Mouse (Mus musculus) adrenal gland, adult 8-10 months (tissue): ENCODE measurements at regions not wholly inside any gene's neighbourhood (a gene's known extent, or its start where the extent isn't known, plus 50 kb on each side); places are given as distances from the start of the nearest gene placed in this dataset.
A peak's percentile ranks its signal among the peaks of the same experiment; 100 is the strongest.

Experiments used
- DNase-seq: peaks from one replicate; pipeline ENCODE4 v3.0.0; 2022

- peak; percentile 14 for DNase-seq
Observed at GRCm38 (mm10) chr14:104006426-104006825, 162.2 kb upstream of the Ednrb start.

- DNase-seq: no peak
Observed at GRCm38 (mm10) chr14:104005132-104005531, 160.9 kb upstream of the Ednrb start.

- DNase-seq: no peak
Observed at GRCm38 (mm10) chr14:104002421-104002820, 158.2 kb upstream of the Ednrb start.

- no peak for DNase-seq
Observed at GRCm38 (mm10) chr14:103990418-103990817, 146.2 kb upstream of the Ednrb start.

GRCm38 (mm10) chr14:103989949-103990348 lies 145.7 kb upstream of the Ednrb start:
- DNase-seq: no peak

- no peak for DNase-seq
Observed at GRCm38 (mm10) chr14:103987266-103987665, 143.1 kb upstream of the Ednrb start.

- no peak for DNase-seq
Observed at GRCm38 (mm10) chr14:103984349-103984748, 140.1 kb upstream of the Ednrb start.

- DNase-seq: no peak
Observed at GRCm38 (mm10) chr14:103978808-103979207, 134.6 kb upstream of the Ednrb start.

- no peak for DNase-seq
Observed at GRCm38 (mm10) chr14:103977769-103978168, 133.6 kb upstream of the Ednrb start.

GRCm38 (mm10) chr14:103973955-103974354 lies 129.8 kb upstream of the Ednrb start:
- DNase-seq: no peak

- DNase-seq: peak; percentile 61
Observed at GRCm38 (mm10) chr14:103973111-103973510, 128.9 kb upstream of the Ednrb start.

GRCm38 (mm10) chr14:103969305-103969704 lies 125.1 kb upstream of the Ednrb start:
- DNase-seq: no peak

GRCm38 (mm10) chr14:103966293-103966692 lies 122.1 kb upstream of the Ednrb start:
- no peak for DNase-seq

- no peak for DNase-seq
Observed at GRCm38 (mm10) chr14:103962303-103962881, 118.2 kb upstream of the Ednrb start.

- no peak for DNase-seq
Observed at GRCm38 (mm10) chr14:103951899-103952298, 107.7 kb upstream of the Ednrb start.

- DNase-seq: no peak
Observed at GRCm38 (mm10) chr14:103949950-103950349, 105.7 kb upstream of the Ednrb start.

GRCm38 (mm10) chr14:103948026-103948777 lies 104.0 kb upstream of the Ednrb start:
- peak; percentile 35 for DNase-seq

GRCm38 (mm10) chr14:103945753-103946152 lies 101.6 kb upstream of the Ednrb start:
- no peak for DNase-seq

GRCm38 (mm10) chr14:103939867-103940266 lies 95.7 kb upstream of the Ednrb start:
- no peak for DNase-seq

- no peak for DNase-seq
Observed at GRCm38 (mm10) chr14:103938937-103939336, 94.7 kb upstream of the Ednrb start.

- DNase-seq: no peak
Observed at GRCm38 (mm10) chr14:103938201-103938600, 94.0 kb upstream of the Ednrb start.

GRCm38 (mm10) chr14:103937700-103938099 lies 93.5 kb upstream of the Ednrb start:
- DNase-seq: no peak

- no peak for DNase-seq
Observed at GRCm38 (mm10) chr14:103933813-103934212, 89.6 kb upstream of the Ednrb start.

- DNase-seq: no peak
Observed at GRCm38 (mm10) chr14:103932170-103932569, 88.0 kb upstream of the Ednrb start.
